Mouse (Mus musculus): ENCODE data around the gene Mak. TPM values are rescaled to one million over a fixed set of nuclear protein-coding genes. Genes with fewer than 3 reads are reported as not detected.
A peak's percentile ranks its signal among the peaks of the same experiment; 100 is the strongest.

Mak gene
- polyA plus RNA-seq, 1 experiment from 2014 or later, result 0.10 TPM

- H3K27ac ChIP-seq (replicated peaks), result no peak overlapping the region
- peak overlapping the region; percentile 14 for H3K4me2 ChIP-seq
- ATAC-seq (ENCODE audit: insufficient read depth), result no peak
- peaks cover 14% of the 10 kb centered on the region for H3K27me3 ChIP-seq
- H3K4me1 ChIP-seq (replicated peaks), result peaks cover 15% of the 10 kb centered on the region
- H3K9me3 ChIP-seq (replicated peaks), result no peaks in the 10 kb centered on the region
- WGBS (ENCODE audit: insufficient replicate concordance), result 23% methylated on average over 16 of the region's 16 CpGs
- H3K4me3 ChIP-seq (replicated peaks), result no peak overlapping the region
- H3K9ac ChIP-seq, result no peak overlapping the region
- H3K36me3 ChIP-seq (replicated peaks), result no peaks in the 10 kb centered on the region
Observed at GRCm38 (mm10) chr13:41097324-41098058, 18.0 kb upstream of the Mak start.

- WGBS (ENCODE audit: insufficient replicate concordance), result 71% methylated on average over 10 of the region's 10 CpGs
- Histone ChIP-seq H3K9ac (no peak overlapping the region), H3K4me3 (replicated peaks) (no peak overlapping the region), H3K27ac (replicated peaks) (no peak overlapping the region), H3K9me3 (replicated peaks) (no peaks in the 10 kb centered on the region), H3K36me3 (replicated peaks) (no peaks in the 10 kb centered on the region), H3K4me1 (replicated peaks) (peaks cover 15% of the 10 kb centered on the region), H3K27me3 (peaks cover 38% of the 10 kb centered on the region), H3K4me2 (no peak overlapping the region)
- ATAC-seq (ENCODE audit: insufficient read depth), result no peak
Observed at GRCm38 (mm10) chr13:41094160-41094559, 14.7 kb upstream of the Mak start.

GRCm38 (mm10) chr13:41091271-41091670 is 11.8 kb upstream of the Mak start:
- H3K9me3 ChIP-seq (replicated peaks), result no peaks in the 10 kb centered on the region
- no peak overlapping the region for H3K27ac ChIP-seq (replicated peaks)
- no peak for ATAC-seq (ENCODE audit: insufficient read depth)
- H3K4me3 ChIP-seq (replicated peaks), result no peak overlapping the region
- WGBS (ENCODE audit: insufficient replicate concordance), result 32% methylated on average over 10 of the region's 10 CpGs
- no peak overlapping the region; the same call in 1 of the 2 replicates for H3K4me2 ChIP-seq
- peaks cover 42% of the 10 kb centered on the region for H3K27me3 ChIP-seq
- no peaks in the 10 kb centered on the region for H3K36me3 ChIP-seq (replicated peaks)
- no peaks in the 10 kb centered on the region for H3K4me1 ChIP-seq (replicated peaks)
- no peak overlapping the region for H3K9ac ChIP-seq

- H3K9me3 ChIP-seq (replicated peaks), result no peaks in the 10 kb centered on the region
- no peak overlapping the region for H3K4me3 ChIP-seq (replicated peaks)
- no peak for ATAC-seq (ENCODE audit: insufficient read depth)
- H3K9ac ChIP-seq, result no peak overlapping the region
- H3K4me1 ChIP-seq (replicated peaks), result no peaks in the 10 kb centered on the region
- no peak overlapping the region for H3K27ac ChIP-seq (replicated peaks)
- H3K36me3 ChIP-seq (replicated peaks), result no peaks in the 10 kb centered on the region
- no peak overlapping the region for H3K4me2 ChIP-seq
- H3K27me3 ChIP-seq, result peaks cover 39% of the 10 kb centered on the region
Observed at GRCm38 (mm10) chr13:41088746-41089145, 9.2 kb upstream of the Mak start.

GRCm38 (mm10) chr13:41085140-41085539 is 5.6 kb upstream of the Mak start:
- H3K36me3 ChIP-seq (replicated peaks), result no peaks in the 10 kb centered on the region
- H3K4me1 ChIP-seq (replicated peaks), result no peaks in the 10 kb centered on the region
- ATAC-seq (ENCODE audit: insufficient read depth), result no peak
- H3K9ac ChIP-seq, result no peak overlapping the region
- 16% methylated on average over 2 of the region's 2 CpGs for WGBS (ENCODE audit: insufficient replicate concordance)
- H3K4me2 ChIP-seq, result no peak overlapping the region
- peaks cover 33% of the 10 kb centered on the region for H3K27me3 ChIP-seq
- H3K9me3 ChIP-seq (replicated peaks), result no peaks in the 10 kb centered on the region
- H3K4me3 ChIP-seq (replicated peaks), result no peak overlapping the region
- no peak overlapping the region for H3K27ac ChIP-seq (replicated peaks)

- Histone ChIP-seq H3K27ac (replicated peaks) (no peak overlapping the region), H3K27me3 (peaks cover 32% of the 10 kb centered on the region), H3K9me3 (replicated peaks) (no peaks in the 10 kb centered on the region), H3K4me1 (replicated peaks) (peaks cover under 1% of the 10 kb centered on the region), H3K9ac (no peak overlapping the region), H3K4me3 (replicated peaks) (no peak overlapping the region), H3K4me2 (no peak overlapping the region), H3K36me3 (replicated peaks) (no peaks in the 10 kb centered on the region)
- 64% methylated on average over 3 of the region's 3 CpGs for WGBS (ENCODE audit: insufficient replicate concordance)
- ATAC-seq (ENCODE audit: insufficient read depth), result no peak
Observed at GRCm38 (mm10) chr13:41084521-41084920, 5.0 kb upstream of the Mak start.

- Histone ChIP-seq H3K4me2 (no peak overlapping the region), H3K36me3 (replicated peaks) (no peaks in the 10 kb centered on the region), H3K27me3 (peaks cover 60% of the 10 kb centered on the region), H3K4me3 (replicated peaks) (no peak overlapping the region), H3K27ac (replicated peaks) (no peak overlapping the region), H3K9ac (no peak overlapping the region), H3K4me1 (replicated peaks) (peaks cover 9% of the 10 kb centered on the region), H3K9me3 (replicated peaks) (no peaks in the 10 kb centered on the region)
- WGBS (ENCODE audit: insufficient replicate concordance), result 68% methylated on average over 6 of the region's 6 CpGs
- ATAC-seq (ENCODE audit: insufficient read depth), result no peak
Observed at GRCm38 (mm10) chr13:41080700-41081099, 1.2 kb upstream of the Mak start.

GRCm38 (mm10) chr13:41079859-41080258 is 353 bp upstream of the Mak start:
- ATAC-seq (ENCODE audit: insufficient read depth), result no peak
- no peaks in the 10 kb centered on the region for H3K36me3 ChIP-seq (replicated peaks)
- H3K4me1 ChIP-seq (replicated peaks), result peaks cover 9% of the 10 kb centered on the region
- H3K9me3 ChIP-seq (replicated peaks), result no peaks in the 10 kb centered on the region
- peaks cover 60% of the 10 kb centered on the region for H3K27me3 ChIP-seq
- H3K9ac ChIP-seq, result no peak overlapping the region
- WGBS (ENCODE audit: insufficient replicate concordance), result 41% methylated on average over 5 of the region's 5 CpGs
- H3K27ac ChIP-seq (replicated peaks), result no peak overlapping the region
- no peak overlapping the region for H3K4me3 ChIP-seq (replicated peaks)
- peak overlapping the region; percentile 86; the same call in 1 of the 2 replicates for H3K4me2 ChIP-seq

GRCm38 (mm10) chr13:41078690-41079420 is 651 bp downstream of the Mak start:
- Histone ChIP-seq H3K4me3 (replicated peaks) (peak overlapping the region; percentile 53), H3K36me3 (replicated peaks) (no peaks in the 10 kb centered on the region), H3K9me3 (replicated peaks) (no peaks in the 10 kb centered on the region), H3K4me1 (replicated peaks) (peaks cover 9% of the 10 kb centered on the region), H3K9ac (no peak overlapping the region), H3K27me3 (peaks cover 60% of the 10 kb centered on the region), H3K27ac (replicated peaks) (no peak overlapping the region), H3K4me2 (peak overlapping the region; percentile 86)
- WGBS (ENCODE audit: insufficient replicate concordance), result 12% methylated on average over 24 of the region's 24 CpGs
- ATAC-seq (ENCODE audit: insufficient read depth), result peak; percentile 14; the same call in 1 of the 2 replicates

- peaks cover 9% of the 10 kb centered on the region for H3K4me1 ChIP-seq (replicated peaks)
Observed at GRCm38 (mm10) chr13:41077921-41078320, 1.6 kb downstream of the Mak start.

GRCm38 (mm10) chr13:41073819-41074218 is 5.7 kb downstream of the Mak start:
- H3K27me3 ChIP-seq, result peaks cover 28% of the 10 kb centered on the region
- no peaks in the 10 kb centered on the region for H3K9me3 ChIP-seq (replicated peaks)
- H3K4me2 ChIP-seq, result no peak overlapping the region
- H3K36me3 ChIP-seq (replicated peaks), result no peaks in the 10 kb centered on the region
- no peak overlapping the region for H3K27ac ChIP-seq (replicated peaks)
- 57% methylated on average over 5 of the region's 5 CpGs for WGBS (ENCODE audit: insufficient replicate concordance)
- H3K9ac ChIP-seq, result no peak overlapping the region
- peaks cover 1% of the 10 kb centered on the region; the same call in 1 of the 2 replicates for H3K4me1 ChIP-seq (replicated peaks)
- no peak for ATAC-seq (ENCODE audit: insufficient read depth)
- no peak overlapping the region for H3K4me3 ChIP-seq (replicated peaks)

More at GRCm38 (mm10) chr13:41077921-41078320, 1.6 kb downstream of the Mak start:
- Histone ChIP-seq H3K4me3 (replicated peaks) (no peak overlapping the region), H3K9me3 (replicated peaks) (no peaks in the 10 kb centered on the region), H3K9ac (no peak overlapping the region), H3K36me3 (replicated peaks) (no peaks in the 10 kb centered on the region), H3K4me2 (no peak overlapping the region), H3K27me3 (peaks cover 60% of the 10 kb centered on the region), H3K27ac (replicated peaks) (no peak overlapping the region)
- 61% methylated on average over 9 of the region's 9 CpGs for WGBS (ENCODE audit: insufficient replicate concordance)
- no peak for ATAC-seq (ENCODE audit: insufficient read depth)

All from liver, embryonic 15.5 days (tissue).